Mouse (Mus musculus) thymus, adult 2 months (tissue): Measurements from ENCODE around the gene Oas1c.

ENCODE experiments used
- CTCF ChIP-seq: fragments of 200-500 bp; IDR thresholded peaks from 2 replicates; pipeline ENCODE4 v1.5.1; 2012; ENCODE audit warnings: mild to moderate bottlenecking, control low read depth, low read length, moderate library complexity, borderline replicate concordance; ENCODE audit not compliant: control insufficient read depth, poor library complexity, insufficient read depth; ENCODE audit errors: extremely low read depth
- POLR2A ChIP-seq: fragments of 200-500 bp; IDR thresholded peaks from 2 replicates; pipeline ENCODE4 v1.6.1; 2012; ENCODE audit warnings: mild to moderate bottlenecking, low read length, control low read depth, moderate library complexity; ENCODE audit not compliant: control insufficient read depth, poor library complexity, insufficient read depth; ENCODE audit errors: extremely low read depth

DNA sequence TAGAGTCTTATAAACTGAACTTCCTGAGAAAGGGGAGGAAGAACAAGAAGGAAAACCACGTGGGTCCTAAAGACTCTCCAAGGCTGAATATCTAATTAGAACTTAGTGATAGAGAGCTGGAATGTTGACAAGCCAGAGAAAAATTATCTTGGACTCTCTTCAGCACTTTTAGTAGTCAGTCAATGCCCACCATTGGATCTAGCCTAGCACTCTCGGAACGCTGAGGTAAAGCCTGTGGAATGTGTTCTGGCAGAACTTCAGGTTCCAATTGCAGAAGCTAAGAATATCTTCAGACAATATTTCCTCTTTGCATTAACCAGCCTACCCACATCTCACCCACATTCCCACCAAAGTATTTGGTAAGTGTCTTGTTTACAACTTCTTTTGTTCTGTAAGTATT is 32.4 kb downstream of the Oas1c start:
- TF ChIP-seq CTCF: no peak
- no peak for TF ChIP-seq POLR2A
